9 mouse cellular contexts compared by ENCODE assay signal in genomic region chr12:32826971-32827370, GRCm38 (mm10). TPM values are rescaled to one million over a fixed set of nuclear protein-coding genes. Genes with fewer than 3 reads are reported as not detected.
DNase-seq lines count a peak whose midpoint lies in the region; ATAC-seq and TF ChIP-seq lines count a peak whose summit lies in the region.
"Had no signal": no experiment of that assay in that cellular context is flagged by ENCODE, and none has a peak within 500 bp of the region (broad histone marks: within the 10 kb centered on the region; RNA-seq: fewer than 3 reads in every experiment).

No protein-coding gene starts in this region.

- H3K4me3 ChIP-seq in forebrain, embryonic 14.5 days (ENCODE audit: low read depth, low read length) = no peak overlapping the region
- H3K4me3 ChIP-seq in forebrain, embryonic 10.5 days = no peak overlapping the region
- H3K4me3 ChIP-seq in bone marrow macrophage, adult 2 months (ENCODE audit: insufficient read depth, low read length) = no peak overlapping the region
- H3K4me3 ChIP-seq: stomach, embryonic 15.5 days had no signal

- no peak overlapping the region for H3K27ac ChIP-seq in forebrain, embryonic 14.5 days (ENCODE audit: low read depth, low read length)
- H3K27ac ChIP-seq in forebrain, embryonic 10.5 days = no peak overlapping the region
- no peak overlapping the region for H3K27ac ChIP-seq in bone marrow macrophage, adult 2 months (ENCODE audit: insufficient read depth, low read depth, low read length)
- H3K27ac ChIP-seq: stomach, embryonic 15.5 days had no signal

- no peaks in the 10 kb centered on the region for H3K27me3 ChIP-seq in forebrain, embryonic 14.5 days (replicated peaks; ENCODE audit: control insufficient read depth, insufficient read depth, low read length)
- H3K27me3 ChIP-seq in forebrain, embryonic 10.5 days (ENCODE audit: poor library complexity, severe bottlenecking) = no peaks in the 10 kb centered on the region
- H3K27me3 ChIP-seq: stomach, embryonic 15.5 days had no signal

- no peak for TF ChIP-seq POLR2A in bone marrow macrophage, adult 2 months (IDR thresholded peaks at IDR 0.05; ENCODE audit: borderline replicate concordance, low read depth, low read length)

- DNase-seq in forebrain, embryonic 14.5 days (ENCODE audit: low spot score) = peak; percentile 53
- DNase-seq in forebrain, embryonic 10.5 days (ENCODE audit: extremely low spot score, low spot score) = no peak
- DNase-seq in ovary, postnatal 14 days (ENCODE audit: low spot score) = peak; percentile 38
- no peak for DNase-seq in ovary, adult 18-20 months (ENCODE audit: low spot score)
- peak; percentile 73 for DNase-seq in heart, postnatal 4 days
- DNase-seq in lung, postnatal 25 days (ENCODE audit: low spot score) = peak; percentile 66
- peak; percentile 81 for DNase-seq in testis, postnatal 10 days (ENCODE audit: low spot score)

- no peak overlapping the region for H3K4me2 ChIP-seq in forebrain, embryonic 14.5 days (ENCODE audit: low read length)
- H3K4me2 ChIP-seq: stomach, embryonic 15.5 days had no signal

- H3K9me3 ChIP-seq in forebrain, embryonic 14.5 days (replicated peaks; ENCODE audit: control insufficient read depth, low read length) = no peaks in the 10 kb centered on the region
- no peaks in the 10 kb centered on the region for H3K9me3 ChIP-seq in forebrain, embryonic 10.5 days
- H3K9me3 ChIP-seq: stomach, embryonic 15.5 days had no signal

- no peak for ATAC-seq in forebrain, embryonic 14.5 days

- TF ChIP-seq CTCF in bone marrow macrophage, adult 2 months (IDR thresholded peaks at IDR 0.05; ENCODE audit: low read depth, low read length) = peak; percentile 58; the same call in 1 of the 2 replicates

- 32% methylated on average over 3 of the region's 3 CpGs for WGBS in forebrain, embryonic 14.5 days
- 49% methylated on average over 3 of the region's 3 CpGs for WGBS in forebrain, embryonic 10.5 days

- H3K9ac ChIP-seq in forebrain, embryonic 14.5 days (ENCODE audit: low read length) = no peak overlapping the region
- H3K9ac ChIP-seq: stomach, embryonic 15.5 days had no signal

- 0 out of 2 replicates have a peak, but pooled peaks cover 4% of the 10 kb centered on the region for H3K4me1 ChIP-seq in forebrain, embryonic 14.5 days (ENCODE audit: control insufficient read depth, insufficient read depth, low read length)
- H3K4me1 ChIP-seq in forebrain, embryonic 10.5 days = peaks cover 28% of the 10 kb centered on the region
- H3K4me1 ChIP-seq in bone marrow macrophage, adult 2 months (ENCODE audit: control insufficient read depth, insufficient read depth, low read length) = peaks cover 40% of the 10 kb centered on the region
- H3K4me1 ChIP-seq: stomach, embryonic 15.5 days had no signal

- 0 out of 2 replicates have a peak, but pooled peaks cover under 1% of the 10 kb centered on the region for H3K36me3 ChIP-seq in forebrain, embryonic 14.5 days (ENCODE audit: control insufficient read depth, insufficient read depth, low read length)
- peaks cover 53% of the 10 kb centered on the region for H3K36me3 ChIP-seq in forebrain, embryonic 10.5 days (replicated peaks)

RNA-seq across cellular contexts. Expression of gene Nampt, which starts 7.6 kb away (rescaled TPM):
- polyA plus RNA-seq in forebrain, embryonic 14.5 days (2014; fragmentation: Nextera tagmentation; extraction: Ambion mirVana) = 39.4 and 44.3 TPM in 2 replicates
- polyA plus RNA-seq in forebrain, embryonic 10.5 days (2016; fragmentation: Nextera tagmentation; extraction: Ambion mirVana) = 38.7 and 41.6 TPM in 2 replicates
- polyA plus RNA-seq in bone marrow macrophage, adult 2 months (2012; ENCODE audit: insufficient read depth, insufficient read length, missing spikeins) = 97.2 and 112 TPM in 2 replicates
- total RNA-seq in heart, postnatal 4 days (2021) = 10 to 100 TPM; 17.5 to 20.0 TPM

Comparison
In these comparisons a context has a peak if more than half of its experiments do, and no peak if none do; other contexts are left out.
1. DNase-seq: peak in forebrain, embryonic 14.5 days (single experiment), ovary, postnatal 14 days (single experiment), heart, postnatal 4 days (single experiment), lung, postnatal 25 days (single experiment) and testis, postnatal 10 days (single experiment); none in forebrain, embryonic 10.5 days (single experiment) and ovary, adult 18-20 months (single experiment).